Mouse (Mus musculus): ENCODE measurements around the gene Elob.

DNA sequence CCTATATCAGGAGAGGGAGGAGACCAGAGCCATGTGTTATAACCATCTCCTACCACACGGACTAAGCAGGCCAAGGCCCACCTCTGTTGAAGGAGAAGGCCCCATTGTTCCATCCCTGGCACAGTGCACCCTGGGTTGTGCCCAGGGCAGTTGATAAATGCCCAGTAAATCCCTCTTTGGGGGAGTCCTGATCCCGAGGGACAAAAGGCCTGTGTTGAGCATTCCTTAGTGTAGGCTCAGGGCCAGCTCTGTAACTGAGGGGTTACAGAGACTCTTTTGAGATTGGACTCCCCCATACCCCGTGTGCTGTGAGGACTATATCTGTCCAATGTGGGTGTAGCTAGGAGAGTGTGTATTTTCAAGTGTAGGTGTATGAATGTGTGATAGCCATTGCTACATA lies 47.8 kb upstream of the Elob start:
- TF ChIP-seq EP300 (IDR thresholded peaks at IDR 0.05; ENCODE audit: low read depth) (no peak), CTCF (IDR thresholded peaks at IDR 0.05; ENCODE audit: low read depth) (no peak)
